Mouse (Mus musculus): Measurements from ENCODE around the gene Ccm2. TPM values are rescaled to one million over a fixed set of nuclear protein-coding genes. Genes with fewer than 3 reads are reported as not detected.

Gene Ccm2
- total RNA-seq, 2 experiments from 2014 or later: 21.9 to 26.8 TPM

Other genes with a start within 250 kb of the Ccm2 start
- 10 to 100 TPM; 49.3 to 51.1 TPM for gene Zmiz2, start 157.8 kb upstream of the Ccm2 start, total RNA-seq (2021)
- 100 to 1,000 TPM; 185 to 242 TPM for gene Ppia, start 131.4 kb upstream of the Ccm2 start, total RNA-seq (2021)
- gene H2afv, start 102.4 kb upstream of the Ccm2 start, total RNA-seq (2021): 10 to 100 TPM; 61.3 to 63.7 TPM
- 10 to 100 TPM; 19.0 to 21.1 TPM for gene Purb, start 71.0 kb upstream of the Ccm2 start, total RNA-seq (2021)
- gene Myo1g, start 25.9 kb upstream of the Ccm2 start, total RNA-seq (2021): under 1 TPM; 0.45 to 0.80 TPM
- under 1 TPM; 0.74 to 0.87 TPM for gene Nacad, start 59.2 kb downstream of the Ccm2 start, total RNA-seq (2021)
- 10 to 100 TPM; 62.9 to 64.4 TPM for gene Tbrg4, start 79.2 kb downstream of the Ccm2 start, total RNA-seq (2021)
- not detected for gene Wap, start 91.8 kb downstream of the Ccm2 start, total RNA-seq (2021)
- gene Ramp3, start 111.6 kb downstream of the Ccm2 start, total RNA-seq (2021): 1 to 10 TPM in 1 of 2 experiments, under 1 TPM in 1; 0.48 to 1.1 TPM

Data from gastrocnemius, adult 18-20 months (tissue).